Mouse (Mus musculus) lung, adult 2 months (tissue): ENCODE results near the gene Itgb2.

Experiments used
- CTCF ChIP-seq: fragments of 200-500 bp; IDR thresholded peaks from 2 replicates; pipeline ENCODE4 v1.5.1; 2011; ENCODE audit warnings: mild to moderate bottlenecking, low read length, control low read depth; ENCODE audit not compliant: insufficient read depth
- POLR2A ChIP-seq: fragments of 200-500 bp; IDR thresholded peaks from 2 replicates; pipeline ENCODE4 v1.6.1; 2011; ENCODE audit warnings: low read depth, mild to moderate bottlenecking, control low read depth, low read length, borderline replicate concordance; ENCODE audit errors: extremely low read depth

DNA sequence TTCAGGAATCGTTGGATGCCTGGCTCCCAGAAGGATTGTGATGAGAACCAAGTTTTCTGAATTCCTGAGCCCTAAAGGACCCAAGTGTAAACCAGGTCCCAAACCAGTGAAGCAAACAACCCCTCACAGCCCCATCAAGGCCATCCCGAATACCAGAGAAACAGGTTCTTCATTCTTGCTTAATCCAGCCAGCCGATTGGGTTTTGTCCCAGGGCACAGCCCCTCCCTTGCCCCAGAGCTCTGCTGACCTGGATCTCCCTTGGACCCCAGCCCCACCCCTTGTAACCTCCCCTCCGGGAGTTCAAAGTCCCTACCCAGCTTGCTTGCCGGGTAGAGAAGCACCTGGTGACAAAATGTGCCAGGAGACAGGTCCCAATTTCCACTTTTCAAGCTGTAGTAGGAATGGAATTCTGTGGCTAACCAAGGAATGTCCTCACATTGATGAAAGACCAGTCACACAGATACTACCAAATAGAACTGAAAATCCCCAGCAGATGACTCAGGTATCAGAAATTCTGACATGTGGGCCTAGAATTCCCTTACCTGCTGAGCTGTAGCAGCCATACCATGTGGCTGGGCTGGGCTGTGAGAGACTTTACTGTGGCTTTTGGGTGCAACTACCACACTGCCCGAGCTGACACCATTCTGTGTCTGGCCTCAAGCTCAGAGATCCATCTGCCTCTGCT lies 40.1 kb downstream of the Itgb2 start:
- TF ChIP-seq POLR2A = no peak
- TF ChIP-seq CTCF = no peak
